Comparison of ENCODE assay signal across 8 mouse cellular contexts in genomic region chr3:118429825-118430630, GRCm38 (mm10).
DNase-seq lines count a peak whose midpoint lies in the region; ATAC-seq and TF ChIP-seq lines count a peak whose summit lies in the region.

No protein-coding gene starts in this region.

- intact Hi-C loops in heart, adult 2 months (cut with DNase I), result loop anchor here (5.0 kb wide), 1 partner anchor 1762 kb away; no protein-coding TSS in a partner anchor

- H3K9me3 ChIP-seq in heart, embryonic 15.5 days (replicated peaks), result no peaks in the 10 kb centered on the region
- H3K9me3 ChIP-seq in forebrain, embryonic 13.5 days (replicated peaks), result no peaks in the 10 kb centered on the region
- H3K9me3 ChIP-seq in neural tube, embryonic 13.5 days, result no peaks in the 10 kb centered on the region

- H3K4me3 ChIP-seq in heart, embryonic 15.5 days, result peak overlapping the region; percentile 37
- H3K4me3 ChIP-seq in heart, adult 2 months, result no peak overlapping the region
- peak overlapping the region; percentile 54 for H3K4me3 ChIP-seq in forebrain, embryonic 13.5 days
- H3K4me3 ChIP-seq in neural tube, embryonic 13.5 days, result peak overlapping the region; percentile 55

- H3K4me1 ChIP-seq in heart, embryonic 15.5 days (replicated peaks), result peaks cover 32% of the 10 kb centered on the region
- no peaks in the 10 kb centered on the region for H3K4me1 ChIP-seq in heart, adult 2 months (ENCODE audit: control insufficient read depth, insufficient read depth, low read length)
- H3K4me1 ChIP-seq in forebrain, embryonic 13.5 days, result peaks cover 34% of the 10 kb centered on the region
- peaks cover 22% of the 10 kb centered on the region for H3K4me1 ChIP-seq in neural tube, embryonic 13.5 days (replicated peaks)

- TF ChIP-seq CTCF in heart, adult 2 months (IDR thresholded peaks at IDR 0.05), result no peak

- TF ChIP-seq EP300 in heart, adult 2 months (IDR thresholded peaks at IDR 0.05; ENCODE audit: insufficient read depth, low read depth, low read length), result no peak

- peaks cover 54% of the 10 kb centered on the region for H3K27me3 ChIP-seq in heart, embryonic 15.5 days
- H3K27me3 ChIP-seq in heart, adult 2 months (ENCODE audit: control insufficient read depth, insufficient read depth, low read length), result peaks cover 15% of the 10 kb centered on the region
- H3K27me3 ChIP-seq in forebrain, embryonic 13.5 days, result peaks cover 11% of the 10 kb centered on the region
- peaks cover 7% of the 10 kb centered on the region; the same call in 1 of the 2 replicates for H3K27me3 ChIP-seq in neural tube, embryonic 13.5 days

- no peaks in the 10 kb centered on the region for H3K79me2 ChIP-seq in heart, adult 2 months (replicated peaks; ENCODE audit: control insufficient read depth, insufficient read depth, low read length)

- ATAC-seq in heart, embryonic 15.5 days (replicated peaks; ENCODE audit: insufficient number of reproducible peaks, insufficient read depth, low FRiP score, low read depth), result no peak
- ATAC-seq in forebrain, embryonic 13.5 days, result peak; percentile 69
- ATAC-seq in neural tube, embryonic 13.5 days (ENCODE audit: low read depth), result peak; percentile 80

- 9% methylated on average over 29 of the region's 29 CpGs for WGBS in heart, embryonic 15.5 days
- WGBS in heart, adult 2 months, result 11% methylated on average over 29 of the region's 29 CpGs
- WGBS in forebrain, embryonic 13.5 days, result 4% methylated on average over 29 of the region's 29 CpGs
- WGBS in neural tube, embryonic 13.5 days, result 6% methylated on average over 29 of the region's 29 CpGs

- no peak overlapping the region for H3K9ac ChIP-seq in heart, embryonic 15.5 days
- no peak overlapping the region for H3K9ac ChIP-seq in heart, adult 2 months (ENCODE audit: low read depth, low read length)
- H3K9ac ChIP-seq in forebrain, embryonic 13.5 days, result peak overlapping the region; percentile 77
- peak overlapping the region; percentile 82 for H3K9ac ChIP-seq in neural tube, embryonic 13.5 days

- H3K36me3 ChIP-seq in heart, embryonic 15.5 days, result no peaks in the 10 kb centered on the region
- no peaks in the 10 kb centered on the region for H3K36me3 ChIP-seq in heart, adult 2 months (ENCODE audit: control insufficient read depth, insufficient read depth, low read length)
- H3K36me3 ChIP-seq in forebrain, embryonic 13.5 days (ENCODE audit: poor library complexity, severe bottlenecking), result no peaks in the 10 kb centered on the region
- H3K36me3 ChIP-seq in neural tube, embryonic 13.5 days, result no peaks in the 10 kb centered on the region

- peak overlapping the region; percentile 66 for H3K4me2 ChIP-seq in heart, embryonic 15.5 days
- H3K4me2 ChIP-seq in forebrain, embryonic 13.5 days, result peak overlapping the region; percentile 96
- peak overlapping the region; percentile 73 for H3K4me2 ChIP-seq in neural tube, embryonic 13.5 days

- no peak overlapping the region for H3K27ac ChIP-seq in heart, embryonic 15.5 days
- H3K27ac ChIP-seq in heart, adult 2 months, result no peak overlapping the region
- H3K27ac ChIP-seq in forebrain, embryonic 13.5 days, result peak overlapping the region; percentile 90
- peak overlapping the region; percentile 94 for H3K27ac ChIP-seq in neural tube, embryonic 13.5 days (replicated peaks)

- no peak for DNase-seq in heart, adult 2 months
- DNase-seq in brain, adult 2 months (ENCODE audit: low read depth, low spot score), result peak; percentile 80
- peak; percentile 73 to 74 for DNase-seq in layer of hippocampus, postnatal 36 days
- DNase-seq in urinary bladder, adult 18-20 months (ENCODE audit: low spot score in 2 of 2), result no peak
- no peak for DNase-seq in heart, postnatal 4 days

- no peak for TF ChIP-seq POLR2A in heart, adult 2 months (IDR thresholded peaks at IDR 0.05; ENCODE audit: insufficient read depth, low read depth, low read length)

Comparison
In these comparisons a context has a peak if more than half of its experiments do, and no peak if none do; other contexts are left out.
1. H3K27ac ChIP-seq: peak in forebrain, embryonic 13.5 days (single experiment) and neural tube, embryonic 13.5 days (single experiment); none in heart, embryonic 15.5 days (single experiment) and heart, adult 2 months (single experiment).
2. H3K9ac ChIP-seq: peak in forebrain, embryonic 13.5 days (single experiment) and neural tube, embryonic 13.5 days (single experiment); none in heart, embryonic 15.5 days (single experiment) and heart, adult 2 months (single experiment).
3. DNase-seq: peak in brain, adult 2 months (single experiment) and layer of hippocampus, postnatal 36 days (2 of 2); none in heart, adult 2 months (0 of 2), urinary bladder, adult 18-20 months (0 of 2) and heart, postnatal 4 days (single experiment).
4. Peak in every context shown above with its lines, with median percentiles within 50 percentile points of each other: H3K4me2 ChIP-seq.